Mouse (Mus musculus) thymus, adult 18-20 months (tissue): ENCODE data around the gene Celf2.
"Not testable (repeated sequence)": the region's sequence is repeated elsewhere in the genome, so short reads cannot be mapped to it uniquely, and the experiment has no call there.

Experiments
- DNase-seq, 2 experiments: peaks; one replicate each; pipeline ENCODE4 v3.0.0; 2022; ENCODE audit warnings: mixed read lengths in 2 of 2

Gene Celf2

DNA sequence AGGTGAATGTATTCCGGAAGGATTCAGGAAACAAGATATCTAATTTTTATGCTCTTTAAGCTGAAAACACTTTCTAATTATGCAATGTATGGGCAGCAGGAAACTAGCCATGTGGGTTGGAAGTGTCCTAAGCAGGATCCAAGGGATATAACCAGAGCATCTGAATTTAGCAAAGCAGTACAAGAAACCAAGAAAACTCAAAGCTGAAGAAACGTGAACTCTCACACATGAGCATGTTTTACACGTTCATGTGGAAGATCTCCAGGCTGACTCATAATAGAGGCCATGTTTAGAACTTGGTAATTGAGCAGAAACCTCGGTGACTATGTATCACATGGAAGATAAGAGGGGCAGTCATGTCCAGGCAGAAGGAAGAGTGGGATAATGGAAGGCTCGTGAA, 120.1 kb downstream of the Celf2 start:
- no peak for DNase-seq

DNA sequence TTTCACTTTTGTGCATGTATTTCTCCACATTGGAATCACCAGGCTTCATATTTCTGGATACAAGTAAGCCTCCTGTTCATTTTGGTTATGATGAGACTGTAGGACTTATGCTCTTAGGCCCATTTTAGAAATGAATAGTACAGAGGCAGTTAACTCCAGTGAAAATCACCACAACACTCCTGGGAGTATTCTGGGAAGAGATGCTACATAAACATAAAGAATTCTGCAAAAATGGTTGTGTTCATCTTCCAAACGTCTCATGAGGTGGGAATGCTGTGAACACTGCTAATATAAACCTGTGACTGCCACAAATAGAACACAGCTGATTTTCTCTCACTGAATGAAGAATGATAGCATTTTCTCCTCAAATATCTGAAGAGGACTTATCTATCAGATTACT, 130.6 kb downstream of the Celf2 start:
- no peak for DNase-seq

DNA sequence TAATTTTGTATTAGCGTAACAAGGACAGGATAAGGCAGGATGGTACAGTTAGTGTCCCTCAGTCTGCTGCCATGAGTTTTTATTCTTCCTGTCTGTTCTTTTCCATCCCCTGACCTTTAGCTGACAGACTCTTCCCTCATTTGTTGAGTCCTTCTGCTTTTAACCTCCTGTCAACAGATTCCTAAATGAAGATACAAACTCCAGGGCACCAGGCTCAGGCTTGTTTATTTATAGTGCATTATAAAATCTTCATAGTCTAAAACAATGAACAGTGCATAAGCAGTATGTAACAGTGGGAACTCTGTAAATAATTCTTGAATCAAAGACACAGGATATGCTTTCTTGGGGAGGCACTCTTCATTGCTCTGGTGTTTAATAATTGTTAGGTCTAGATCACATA, 131.5 kb downstream of the Celf2 start:
- no peak for DNase-seq

DNA sequence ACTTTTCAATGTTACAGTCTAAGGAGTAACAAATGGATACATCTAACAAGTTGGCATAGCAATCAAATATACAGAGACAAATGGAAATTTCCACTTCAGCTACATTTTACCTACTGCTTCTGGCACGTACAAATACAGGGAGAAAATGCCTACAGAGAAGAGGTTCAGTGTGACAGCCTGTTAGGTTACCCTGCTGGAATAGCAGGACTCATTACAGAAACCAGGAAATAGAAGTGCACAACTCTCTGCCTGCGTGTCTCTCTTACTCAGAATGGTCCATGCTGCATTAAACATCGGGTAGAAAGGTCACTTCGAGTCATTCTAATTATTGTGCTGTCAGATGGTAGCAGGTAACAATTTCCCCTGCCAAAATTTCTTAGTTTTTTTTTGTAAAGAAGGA, 141.6 kb downstream of the Celf2 start:
- no peak for DNase-seq

DNA sequence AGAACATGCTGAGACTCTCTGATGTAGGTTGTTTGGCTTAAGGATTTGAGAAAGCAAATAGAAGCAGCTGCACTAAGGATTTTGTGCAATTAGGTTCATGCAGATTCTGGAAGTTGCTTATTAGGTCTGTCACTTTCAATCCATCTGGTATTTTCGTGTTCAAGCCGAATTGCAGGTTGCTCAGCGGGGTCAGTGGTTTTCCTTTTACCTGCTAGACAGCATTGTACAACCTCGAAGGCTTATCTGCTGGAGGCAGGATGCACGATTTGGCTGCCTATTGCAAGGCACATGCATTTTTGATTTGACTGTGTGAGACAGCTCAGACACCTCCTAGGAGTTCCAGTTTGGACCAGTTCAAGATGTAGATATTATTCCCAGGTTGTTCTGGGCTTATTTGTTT, 149.8 kb downstream of the Celf2 start:
- no peak for DNase-seq

DNA sequence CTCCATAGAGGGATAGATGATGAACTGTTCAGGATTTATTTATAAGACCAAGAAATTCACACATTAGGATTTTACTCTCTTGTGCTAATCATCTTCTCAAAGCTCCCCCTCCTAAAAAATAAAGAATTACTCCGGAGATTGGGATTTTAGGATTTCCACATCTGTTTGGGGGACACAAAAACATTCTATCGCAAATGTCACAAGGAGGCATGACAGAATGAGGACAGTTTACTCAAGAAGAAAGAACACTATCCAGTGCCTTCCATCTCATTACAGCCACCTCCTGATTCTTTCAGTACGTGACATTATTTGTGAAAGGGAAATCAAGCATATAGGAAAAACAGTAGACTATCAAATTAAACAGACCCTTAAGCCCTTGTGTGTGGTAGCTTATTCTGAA, 150.5 kb downstream of the Celf2 start:
- no peak for DNase-seq

DNA sequence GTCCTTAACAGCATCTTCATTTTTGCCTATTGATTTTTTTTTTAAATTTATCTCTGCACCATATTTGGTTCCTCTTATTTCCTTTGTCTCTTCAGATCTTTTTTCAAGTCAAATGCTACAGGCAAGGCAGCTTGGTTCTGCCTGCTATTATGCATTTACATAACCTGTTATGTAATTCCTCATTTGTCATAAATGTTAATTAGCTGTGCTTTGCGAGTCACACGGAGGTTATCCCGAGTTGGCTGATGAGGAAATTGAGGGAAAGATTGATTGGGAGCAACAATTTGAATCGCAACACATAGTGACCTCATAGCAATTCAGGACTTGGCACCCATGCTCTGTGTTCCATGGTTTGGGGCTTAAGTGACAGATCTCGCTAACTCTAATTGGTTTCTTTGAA, 158.1 kb downstream of the Celf2 start:
- DNase-seq = no peak

DNA sequence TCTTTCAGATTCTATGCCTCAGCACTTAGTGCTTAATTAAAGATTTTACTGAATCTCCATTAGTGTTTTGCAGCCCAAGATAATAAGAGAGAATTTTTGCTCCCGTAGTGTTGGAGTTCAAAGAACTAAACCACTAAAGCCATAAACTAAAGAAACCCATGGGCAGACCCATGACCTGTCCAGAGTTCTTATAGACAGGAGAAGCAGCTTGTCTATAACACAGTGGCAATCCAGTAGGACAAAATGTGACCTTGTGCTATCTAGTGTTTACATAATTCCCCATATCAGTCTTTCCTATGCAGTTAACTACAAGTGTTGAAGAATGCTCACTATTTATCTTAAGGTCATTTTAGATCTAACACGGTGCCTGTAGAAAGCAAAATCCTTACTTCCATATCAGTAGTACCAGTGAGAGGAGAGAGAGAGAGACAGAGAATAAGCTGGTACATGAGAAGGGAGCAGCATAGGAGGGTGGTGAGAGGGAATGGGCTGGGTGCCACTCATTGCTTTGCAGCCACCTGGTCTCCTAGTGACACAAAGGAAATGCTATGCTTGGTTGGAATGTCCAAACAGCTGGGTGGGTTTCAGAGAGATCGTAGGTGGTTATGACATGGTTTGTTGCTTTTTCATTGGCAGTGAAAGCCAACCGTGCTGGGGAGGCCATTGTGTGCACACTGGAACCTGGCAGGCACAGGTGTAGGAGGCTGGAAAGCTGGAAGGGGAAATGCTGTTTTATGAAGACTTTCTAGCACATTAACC, 162.5 kb downstream of the Celf2 start:
- DNase-seq = no peak

DNA sequence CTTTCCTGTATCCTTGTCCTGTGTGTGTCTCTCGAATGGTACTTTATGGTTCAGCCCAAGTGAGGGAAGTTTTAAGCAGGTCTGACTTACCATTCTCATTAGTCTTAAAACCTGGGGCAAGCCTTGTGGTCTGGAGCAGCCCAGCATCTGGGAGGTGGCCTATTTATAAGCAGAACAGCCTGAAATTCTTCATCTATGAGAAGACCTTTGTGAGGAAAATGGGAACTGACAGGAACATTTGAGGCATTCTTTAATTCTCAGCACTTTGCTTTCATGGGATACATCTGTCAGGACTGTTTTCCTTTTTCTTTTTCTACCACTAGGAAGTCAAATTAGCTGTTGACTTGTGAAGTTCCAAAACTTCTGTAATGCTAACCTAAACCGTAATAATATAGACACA, 164.4 kb downstream of the Celf2 start:
- no peak for DNase-seq

DNA sequence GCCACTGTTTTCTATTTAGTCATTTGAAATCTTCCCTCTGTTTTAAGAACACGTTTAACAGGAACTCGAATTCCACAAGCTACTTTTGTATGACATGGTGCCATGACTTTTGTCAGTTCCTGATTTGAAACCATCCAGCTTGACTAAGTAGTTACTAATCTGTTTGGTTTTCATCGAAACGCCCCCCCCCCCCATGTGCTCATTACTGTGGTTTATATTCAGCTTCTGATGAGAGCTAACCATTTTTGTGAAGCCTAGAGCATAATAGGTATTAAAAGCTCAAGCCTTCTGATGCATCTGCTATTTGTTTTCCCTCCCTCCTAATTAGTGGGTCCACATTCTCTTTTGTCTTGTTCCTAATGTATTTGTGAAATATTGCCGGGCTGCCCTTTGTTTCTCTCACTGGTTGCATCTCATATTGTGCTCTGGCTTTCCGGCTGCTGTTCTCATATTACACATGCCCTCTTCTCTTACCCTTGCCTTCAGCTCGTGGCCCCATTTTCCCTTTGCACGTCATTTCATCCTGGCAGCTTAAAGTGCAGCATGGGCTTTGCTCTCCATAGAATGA, 166.4 kb downstream of the Celf2 start:
- no peak for DNase-seq

DNA sequence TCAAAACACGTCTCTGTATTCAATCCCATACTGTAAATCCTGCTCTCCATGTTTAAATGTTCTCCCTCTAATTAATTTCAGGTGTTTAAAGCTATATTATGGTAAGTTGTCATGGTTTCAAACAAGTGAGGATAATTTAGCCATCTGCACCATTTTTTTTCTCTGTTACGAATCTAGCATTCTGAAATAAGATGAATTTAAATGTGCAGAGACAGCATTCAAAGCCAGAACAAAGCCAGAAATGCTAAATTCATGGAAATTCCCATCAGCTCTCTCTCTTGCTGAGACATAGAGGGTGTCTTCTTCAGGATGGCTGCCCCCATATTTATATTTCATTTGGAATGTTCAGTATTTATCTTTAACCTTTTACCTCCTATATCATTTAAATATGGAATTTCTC, 174.5 kb downstream of the Celf2 start:
- DNase-seq = no peak

DNA sequence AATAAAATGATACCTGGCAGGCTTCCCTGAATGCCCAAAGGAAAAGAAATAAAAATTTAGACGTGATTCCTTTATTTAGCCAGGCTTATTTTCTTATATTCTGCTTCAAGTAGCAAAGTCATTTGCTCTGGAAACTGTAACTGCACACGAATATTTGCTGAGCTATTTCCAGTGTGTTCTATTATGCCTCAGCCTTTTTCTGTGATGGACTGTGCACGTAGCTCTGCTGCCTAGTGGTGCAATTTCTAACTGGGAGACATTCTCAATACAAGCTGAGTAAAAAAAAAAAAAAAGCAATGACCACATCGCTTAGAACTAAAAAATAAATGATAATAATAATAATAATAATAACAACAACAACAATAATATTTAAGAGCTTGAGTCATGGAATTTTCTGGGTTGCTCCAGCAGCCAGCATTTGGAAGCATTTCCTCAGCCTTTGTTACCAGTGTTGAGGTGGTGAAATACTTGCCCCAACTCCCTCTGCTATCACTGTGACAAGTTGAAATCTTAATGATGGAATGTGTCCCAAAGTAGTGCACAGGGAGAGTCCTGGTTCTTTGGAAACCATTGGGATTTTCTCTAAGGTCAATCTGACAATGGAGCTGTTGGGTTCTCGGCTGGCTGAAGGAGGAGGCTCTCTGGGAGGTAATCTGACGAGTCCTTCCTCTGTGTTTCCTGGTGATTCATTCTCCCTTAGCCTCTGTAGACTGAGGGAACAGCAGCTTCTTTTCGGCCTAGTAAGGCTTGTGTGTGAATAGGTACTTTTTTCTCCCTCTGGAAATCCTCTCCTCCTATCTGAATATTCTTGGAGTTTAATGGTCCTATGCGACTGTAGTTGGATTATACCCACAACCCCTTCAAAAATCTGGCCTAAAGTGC, 181.1 kb downstream of the Celf2 start:
- no peak for DNase-seq

DNA sequence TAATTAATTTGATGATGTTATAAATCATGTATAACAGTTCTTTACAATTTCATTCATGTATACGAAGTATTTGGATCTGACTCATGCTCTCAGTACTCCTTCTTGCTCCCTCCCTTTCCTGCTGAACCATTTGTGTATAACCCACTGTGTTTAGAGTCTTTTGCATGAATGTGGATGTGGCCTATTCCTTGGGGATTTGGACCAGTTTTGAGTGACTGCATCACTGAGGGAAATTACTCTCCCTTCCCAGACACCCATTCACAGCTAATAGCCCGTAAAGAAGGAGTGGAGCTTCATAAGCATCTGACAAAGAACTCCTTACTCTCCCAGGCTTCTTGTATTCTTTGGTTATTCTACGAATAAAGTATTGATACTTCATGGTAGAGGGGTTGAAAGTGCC, 189.6 kb downstream of the Celf2 start:
- no peak for DNase-seq

DNA sequence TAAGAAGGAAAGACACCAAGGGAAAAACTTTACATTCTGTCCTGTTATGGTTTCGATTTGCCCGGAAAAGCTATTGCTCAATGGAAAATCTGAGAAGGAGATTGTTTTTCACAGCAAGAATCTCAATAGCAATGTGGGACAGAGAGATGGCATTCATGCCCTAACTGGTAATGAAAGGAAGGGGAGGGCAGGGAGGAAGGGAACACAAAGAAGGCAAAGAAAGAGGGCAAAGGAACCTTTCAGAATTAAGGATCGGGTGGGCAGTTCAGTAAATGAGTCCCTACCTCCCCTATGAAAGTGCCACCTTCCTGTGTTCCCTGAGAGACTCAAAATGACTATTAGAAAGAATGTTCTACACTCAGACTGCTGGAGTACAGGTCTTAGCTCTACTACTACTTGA, 197.6 kb downstream of the Celf2 start:
- no peak for DNase-seq

DNA sequence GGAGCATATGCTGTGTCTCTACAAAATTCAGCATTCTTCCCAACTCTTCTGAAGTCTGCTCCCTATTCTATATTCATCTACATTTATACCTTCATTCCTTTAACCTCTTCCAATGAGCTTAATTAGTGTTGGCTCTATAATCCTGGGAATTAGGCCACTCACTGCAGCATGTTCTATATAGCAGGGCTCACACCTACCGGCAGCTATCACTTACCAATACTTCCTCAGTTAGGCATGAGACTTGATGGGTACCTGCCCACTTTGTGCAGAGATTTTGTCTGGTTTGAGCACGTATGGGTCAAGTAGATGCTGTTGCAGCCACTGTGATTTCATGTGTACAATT, 198.6 kb downstream of the Celf2 start:
- no peak for DNase-seq

DNA sequence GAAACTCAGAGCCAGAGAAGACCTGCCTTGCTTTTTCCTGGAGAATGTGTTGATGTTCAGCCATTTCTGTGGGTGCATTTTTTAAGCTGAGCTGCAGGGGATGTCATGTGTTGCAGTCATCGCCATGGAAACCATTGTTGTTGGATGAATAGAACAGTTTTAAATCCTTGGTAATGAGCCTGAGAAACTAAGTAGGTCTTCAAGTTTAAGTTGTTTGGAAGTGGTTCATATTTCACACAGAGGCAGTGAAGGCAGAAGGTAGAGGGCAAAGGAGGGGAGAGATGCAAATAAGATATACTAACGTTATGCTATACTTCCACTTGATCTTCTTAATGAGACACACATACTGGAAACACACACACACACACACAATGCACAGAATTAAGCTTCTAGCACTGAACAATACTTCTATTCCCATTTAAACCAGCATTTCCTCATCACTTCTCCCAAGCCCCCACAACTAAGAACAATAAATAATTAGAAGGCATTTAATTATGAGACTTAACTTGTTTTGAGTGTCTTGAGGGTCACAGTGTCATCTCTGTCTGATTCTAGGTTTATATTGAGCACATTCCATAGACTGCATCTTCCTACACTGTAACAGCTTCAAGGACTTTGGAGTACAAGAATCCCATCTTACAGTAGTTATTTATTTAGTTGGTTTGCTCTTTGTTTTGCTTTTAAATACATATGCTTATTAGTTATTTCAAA, 199.1 kb downstream of the Celf2 start:
- no peak for DNase-seq

DNA sequence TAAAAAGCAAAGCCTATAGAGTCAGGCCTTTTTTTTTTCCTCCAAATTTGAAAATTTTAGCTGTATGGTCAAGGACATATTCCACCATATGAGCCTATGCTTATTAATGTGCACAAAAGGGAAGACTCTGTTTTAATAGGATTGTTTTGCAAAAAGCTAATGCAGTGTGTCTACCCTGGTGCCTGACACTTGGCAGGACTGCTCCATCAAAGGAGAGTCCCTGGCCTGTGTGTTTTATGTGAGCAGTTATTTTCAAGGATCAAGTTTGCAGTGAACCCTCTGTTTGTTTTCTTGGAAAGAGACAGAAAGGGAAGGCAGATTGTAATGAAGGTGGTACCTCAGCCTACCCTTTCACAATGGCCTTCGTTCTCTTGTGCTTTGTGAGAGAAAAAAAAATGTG, 200.0 kb downstream of the Celf2 start:
- DNase-seq = no peak

DNA sequence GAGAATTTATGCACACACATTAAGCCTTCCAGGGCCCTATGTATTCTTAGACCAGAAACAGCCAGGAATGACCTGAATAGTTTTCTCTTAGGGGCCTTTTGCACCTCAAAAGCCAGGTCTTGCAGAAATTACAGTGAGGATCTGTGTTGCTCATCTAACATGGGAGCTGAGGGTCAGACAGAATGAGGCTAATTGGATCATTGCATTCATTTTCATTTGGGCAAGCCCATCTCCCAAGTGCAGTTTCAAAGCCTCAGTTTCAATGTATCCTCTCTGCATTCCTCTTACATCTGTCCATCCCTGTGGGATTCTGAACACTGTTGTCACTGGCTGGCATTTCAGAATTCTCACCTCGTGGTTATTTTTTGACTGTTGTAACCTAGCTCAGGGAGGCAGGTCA, 200.6 kb downstream of the Celf2 start:
- DNase-seq = no peak

DNA sequence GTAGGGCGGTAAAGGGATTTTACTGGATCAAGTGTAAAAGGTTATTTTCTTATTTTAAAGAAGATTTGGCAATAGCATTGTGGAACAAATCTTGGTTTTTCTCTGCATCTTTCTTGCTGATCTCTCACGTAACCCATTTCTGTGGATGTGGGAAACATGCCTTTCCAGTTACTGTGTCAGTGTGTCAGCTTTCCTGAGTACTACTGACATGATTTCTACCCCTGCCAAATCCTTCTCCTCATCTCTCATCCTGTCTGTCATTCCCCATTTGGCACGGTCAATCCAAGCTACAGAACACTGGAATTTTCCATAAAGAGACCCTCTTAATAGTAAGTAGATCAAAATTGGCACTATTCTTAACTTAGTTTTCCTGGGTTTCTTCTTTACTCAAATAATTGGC, 221.9 kb downstream of the Celf2 start:
- DNase-seq = no peak

DNA sequence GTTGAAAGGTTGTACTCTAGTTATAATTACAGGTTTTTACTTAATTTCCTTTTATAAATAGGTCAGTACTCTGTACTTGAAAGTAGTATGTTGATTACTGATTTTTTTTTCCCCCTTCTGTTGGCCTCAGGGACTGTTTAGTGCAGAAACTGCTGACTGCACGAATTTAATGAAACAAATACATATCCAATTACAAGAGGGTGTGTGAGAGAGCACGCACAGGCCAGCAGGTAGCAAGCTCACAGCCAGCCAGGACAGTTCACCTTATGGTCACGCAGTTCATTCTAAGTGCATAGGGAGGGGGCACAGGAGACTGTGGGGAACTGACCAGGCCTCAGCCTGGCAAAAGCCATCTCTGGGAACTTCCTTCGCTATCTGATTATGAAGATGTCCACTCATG, 236.1 kb downstream of the Celf2 start:
- DNase-seq = no peak

DNA sequence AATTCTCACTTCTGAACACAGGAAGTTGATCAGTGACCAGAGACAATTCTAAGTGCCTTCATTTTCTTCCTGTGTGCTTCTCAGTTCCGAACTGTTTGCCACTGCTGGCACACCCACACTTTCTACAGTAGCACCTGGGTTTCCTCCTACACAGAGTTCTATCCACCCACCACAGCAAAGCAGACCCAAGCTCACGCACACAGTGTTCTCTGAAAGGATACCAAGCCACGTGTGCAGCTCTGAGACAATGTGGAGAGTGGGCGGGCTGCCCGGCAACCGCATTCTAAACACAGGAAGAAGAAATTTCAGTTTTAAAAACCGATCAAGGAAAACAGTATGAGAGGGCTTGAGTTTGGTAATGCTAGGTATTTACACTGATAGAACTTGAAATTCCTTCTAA, 239.3 kb downstream of the Celf2 start:
- DNase-seq = peak; percentile 16 to 43

DNA sequence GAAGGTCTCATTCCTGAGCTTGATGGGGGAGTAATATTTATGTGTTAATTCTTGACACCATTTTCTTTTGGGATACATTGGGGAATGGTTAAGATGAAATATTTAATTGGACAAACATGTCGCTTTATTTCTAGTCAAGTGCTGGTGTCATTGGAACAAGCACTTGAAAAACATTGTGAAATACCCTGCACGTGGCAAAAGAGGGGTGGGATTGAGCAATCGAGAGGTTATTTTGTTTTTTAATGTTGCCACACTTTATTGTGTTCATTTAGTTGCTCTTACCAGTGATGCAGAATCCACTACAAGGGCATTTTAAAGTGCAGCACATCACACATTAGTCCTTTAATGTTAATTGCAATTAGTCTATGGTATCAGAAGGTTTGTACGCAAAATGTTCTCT, 242.2 kb downstream of the Celf2 start:
- DNase-seq = no peak

DNA sequence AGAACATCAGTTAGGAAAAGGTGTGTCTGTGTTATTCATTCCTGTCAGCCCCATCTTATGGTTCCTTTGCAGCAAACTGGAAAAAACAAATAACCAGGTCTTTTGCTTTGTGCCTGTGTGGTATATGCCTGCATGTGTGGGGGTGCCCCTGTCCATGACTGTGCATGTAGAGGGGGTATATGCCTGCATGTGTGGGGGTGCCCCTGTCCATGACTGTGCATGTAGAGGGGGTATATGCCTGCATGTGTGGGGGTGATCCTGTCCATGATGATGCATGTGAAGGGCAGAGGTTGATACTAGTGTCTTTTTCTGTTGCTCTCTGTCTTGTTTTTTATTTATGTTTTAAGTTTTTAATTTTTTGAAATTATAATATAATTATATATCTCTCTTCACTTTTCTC, 246.7 kb downstream of the Celf2 start:
- not testable (repeated sequence) for DNase-seq

DNA sequence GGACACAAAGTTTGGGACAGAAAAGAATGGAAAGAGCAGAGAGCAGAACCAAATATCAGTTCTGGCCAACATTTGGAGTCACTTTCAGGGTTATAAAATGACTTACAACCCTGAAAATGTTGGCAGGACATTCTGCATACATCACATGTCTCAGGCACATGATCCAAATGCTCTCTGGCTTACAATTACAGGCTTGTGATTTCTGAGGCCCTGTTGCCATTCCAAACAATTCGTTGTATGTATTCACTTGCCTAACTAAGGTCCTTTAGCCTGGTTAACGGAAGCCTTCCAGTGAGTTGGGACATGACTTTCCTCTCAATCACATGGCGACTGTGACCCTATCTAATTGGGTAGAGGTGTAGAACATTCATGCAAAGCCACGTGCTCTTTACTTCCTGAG, 249.2 kb downstream of the Celf2 start:
- DNase-seq = no peak
